Mouse (Mus musculus) lung, adult 2 months (tissue): Measurements from ENCODE around the gene Lkaaear1.

ENCODE experiments used
- CTCF ChIP-seq: fragments of 200-500 bp; IDR thresholded peaks from 2 replicates; pipeline ENCODE4 v1.5.1; 2011; ENCODE audit warnings: mild to moderate bottlenecking, low read length, control low read depth; ENCODE audit not compliant: insufficient read depth
- POLR2A ChIP-seq: fragments of 200-500 bp; IDR thresholded peaks from 2 replicates; pipeline ENCODE4 v1.6.1; 2011; ENCODE audit warnings: low read depth, mild to moderate bottlenecking, control low read depth, low read length, borderline replicate concordance; ENCODE audit errors: extremely low read depth

- TF ChIP-seq CTCF (no peak), POLR2A (no peak)
These were observed 16.7 kb upstream of the Lkaaear1 start, which contains the start of gene Oprl1 for GRCm38 (mm10) chr2:181714903-181715326.
